Mouse (Mus musculus) layer of hippocampus, adult 2 months (tissue): ENCODE results near the gene P4ha3. TPM values are rescaled to one million over a fixed set of nuclear protein-coding genes. Genes with fewer than 3 reads are reported as not detected.

Experiments used
- DNase-seq, 2 experiments: peaks; one replicate each; pipeline ENCODE4 v3.0.0; 2022; ENCODE audit warnings: low spot score in 2 of 2
- H3K27ac ChIP-seq: fragments of 200-600 bp; 2 replicates; pipeline ENCODE4 v1.8.1; 2022
- H3K4me3 ChIP-seq: fragments of 200-600 bp; 2 replicates; pipeline ENCODE4 v1.8.1; 2022; ENCODE audit warnings: mild to moderate bottlenecking
- CTCF ChIP-seq: fragments of 200-600 bp; conservative IDR thresholded peaks from 2 replicates; pipeline ENCODE4 v1.8.1; 2022; ENCODE audit warnings: antibody characterized with exemption, mild to moderate bottlenecking, moderate library complexity
- total RNA-seq, 2 experiments: library from RNA; stranded (reverse); gene quantifications; 2 replicates each; pipeline ENCODE4 v1.2.3; 2021

Gene P4ha3
- total RNA-seq, 2 experiments from 2014 or later = 6.4 to 8.3 TPM

- Histone ChIP-seq H3K4me3 (no peak overlapping the region), H3K27ac (no peak overlapping the region)
- no peak for DNase-seq
- no peak for TF ChIP-seq CTCF
These were observed 2.6 kb downstream of the P4ha3 start for GRCm38 (mm10) chr7:100287748-100288578.

DNA sequence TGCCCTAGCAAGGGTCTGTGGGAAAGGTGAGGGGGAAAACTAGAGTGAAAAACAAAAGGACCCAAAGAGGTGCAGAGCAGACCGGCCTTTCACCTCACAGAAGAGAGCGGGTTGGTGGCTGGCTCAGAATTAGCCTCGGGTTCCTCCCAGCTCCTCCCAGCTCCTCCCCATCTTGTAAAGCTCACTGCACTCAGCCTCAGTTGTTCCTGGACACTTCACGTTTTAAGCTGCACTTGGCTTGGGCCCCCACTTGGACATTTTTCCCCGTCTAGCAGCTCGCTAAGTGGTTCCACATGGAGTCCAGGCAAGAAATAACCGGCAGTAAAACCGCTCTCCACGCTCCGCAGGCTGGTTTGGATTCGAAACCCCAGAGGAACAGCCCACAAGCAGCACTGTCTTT, 3.3 kb downstream of the P4ha3 start:
- Histone ChIP-seq H3K4me3 (no peak overlapping the region), H3K27ac (no peak overlapping the region)
- DNase-seq = no peak
- no peak for TF ChIP-seq CTCF

- no peak for DNase-seq
- no peak overlapping the region for H3K4me3 ChIP-seq
- H3K27ac ChIP-seq = no peak overlapping the region
- TF ChIP-seq CTCF = no peak
These were observed 8.2 kb downstream of the P4ha3 start for GRCm38 (mm10) chr7:100293546-100293945.

- peak in 1 of 2 experiments; percentile 72 for DNase-seq
- peak; percentile 46 for TF ChIP-seq CTCF
- peak overlapping the region; percentile 28; the same call in 1 of the 2 replicates for H3K27ac ChIP-seq
- no peak overlapping the region for H3K4me3 ChIP-seq
These were observed 10.4 kb downstream of the P4ha3 start for GRCm38 (mm10) chr7:100295745-100296144.

GRCm38 (mm10) chr7:100296699-100297098, 11.4 kb downstream of the P4ha3 start:
- DNase-seq = no peak
- peak overlapping the region; percentile 1; the same call in 1 of the 2 replicates for H3K27ac ChIP-seq
- H3K4me3 ChIP-seq = no peak overlapping the region
- peak; percentile 44 for TF ChIP-seq CTCF

- no peak overlapping the region for H3K27ac ChIP-seq
- no peak overlapping the region for H3K4me3 ChIP-seq
- no peak for DNase-seq
- TF ChIP-seq CTCF = no peak
These were observed 13.7 kb downstream of the P4ha3 start for GRCm38 (mm10) chr7:100298861-100299510.

- DNase-seq = no peak
- TF ChIP-seq CTCF = no peak
- Histone ChIP-seq H3K27ac (peak overlapping the region; percentile 74; the same call in 1 of the 2 replicates), H3K4me3 (no peak overlapping the region)
These were observed 16.1 kb downstream of the P4ha3 start for GRCm38 (mm10) chr7:100301390-100301789.

GRCm38 (mm10) chr7:100302316-100302715, 17.0 kb downstream of the P4ha3 start:
- TF ChIP-seq CTCF = no peak
- peak; percentile 55 to 86 for DNase-seq
- Histone ChIP-seq H3K27ac (peak overlapping the region; percentile 74), H3K4me3 (no peak overlapping the region)

DNA sequence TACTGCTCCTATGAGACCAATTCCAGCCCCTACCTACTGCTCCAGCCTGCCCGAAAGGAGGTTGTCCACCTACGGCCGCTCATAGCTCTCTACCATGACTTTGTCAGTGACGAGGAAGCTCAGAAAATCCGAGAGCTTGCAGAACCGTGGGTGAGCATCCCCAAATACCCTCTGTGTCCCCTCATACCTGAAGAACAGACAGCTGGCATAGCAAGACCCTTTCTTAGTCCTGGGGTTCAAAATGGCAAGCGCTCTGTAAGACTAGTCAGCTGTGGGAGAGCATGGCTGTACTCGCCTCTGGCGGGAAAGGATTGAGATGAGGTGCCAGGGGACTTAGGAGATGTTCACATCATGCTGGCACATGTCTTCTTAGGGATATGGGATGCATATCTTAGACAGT, 20.6 kb downstream of the P4ha3 start:
- no peak for TF ChIP-seq CTCF
- H3K27ac ChIP-seq = no peak overlapping the region
- no peak overlapping the region for H3K4me3 ChIP-seq
- DNase-seq = no peak

- peak overlapping the region; percentile 37 for H3K27ac ChIP-seq
- H3K4me3 ChIP-seq = no peak overlapping the region
- DNase-seq = peak; percentile 51 to 57
- TF ChIP-seq CTCF = no peak
These were observed 22.7 kb downstream of the P4ha3 start for GRCm38 (mm10) chr7:100307872-100308653.

- Histone ChIP-seq H3K4me3 (no peak overlapping the region), H3K27ac (peak overlapping the region; percentile 32; the same call in 1 of the 2 replicates)
- no peak for DNase-seq
- no peak for TF ChIP-seq CTCF
These were observed 23.9 kb downstream of the P4ha3 start for GRCm38 (mm10) chr7:100309216-100309615.

DNA sequence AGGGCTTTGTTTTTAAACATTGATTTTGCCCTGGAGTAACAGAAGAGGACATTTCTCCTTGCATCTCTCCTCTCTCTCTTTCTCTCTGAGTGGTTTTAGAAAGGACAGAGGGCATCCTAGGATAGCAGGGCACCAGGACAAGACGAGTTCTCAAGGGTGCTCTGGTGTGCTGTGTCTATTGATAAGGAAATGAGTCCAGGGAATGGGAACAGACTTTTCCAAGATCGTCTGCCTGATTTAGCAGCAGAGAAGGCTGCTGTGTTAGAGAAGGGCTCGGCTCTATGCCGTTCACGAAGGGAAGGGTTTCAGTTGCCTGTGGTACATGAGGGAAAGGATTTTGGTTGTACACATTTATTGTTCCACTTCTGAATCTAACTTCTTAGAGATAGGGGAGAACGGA, 24.4 kb downstream of the P4ha3 start:
- DNase-seq = no peak
- H3K4me3 ChIP-seq = no peak overlapping the region
- TF ChIP-seq CTCF = no peak
- H3K27ac ChIP-seq = peak overlapping the region; percentile 32; the same call in 1 of the 2 replicates

DNA sequence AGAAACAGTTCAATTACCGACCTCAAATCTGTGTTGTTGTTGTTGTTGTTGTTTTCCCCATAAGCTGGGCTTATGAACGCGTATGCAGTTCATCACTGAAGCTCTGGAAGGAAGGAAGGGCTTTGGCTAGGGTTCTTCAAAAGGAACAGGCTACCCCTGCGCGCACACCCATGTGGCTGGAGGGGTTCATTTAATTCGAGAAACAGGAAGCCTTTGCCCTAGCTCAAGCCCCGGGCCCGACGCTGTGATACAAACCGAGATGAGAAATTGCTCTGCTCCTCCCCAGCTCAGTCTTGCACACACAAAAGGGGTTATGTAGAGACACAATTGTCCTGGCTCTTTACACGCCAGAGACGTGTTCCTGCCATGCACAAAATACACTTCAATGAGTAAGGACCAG, 25.0 kb downstream of the P4ha3 start:
- Histone ChIP-seq H3K4me3 (no peak overlapping the region), H3K27ac (no peak overlapping the region)
- no peak for TF ChIP-seq CTCF
- DNase-seq = no peak
